Mouse (Mus musculus) left cerebral cortex, adult 18-20 months (tissue): ENCODE results near the gene Vmn1r86. TPM values are rescaled to one million over a fixed set of nuclear protein-coding genes. Genes with fewer than 3 reads are reported as not detected.
"Not testable (repeated sequence)": the region's sequence is repeated elsewhere in the genome, so short reads cannot be mapped to it uniquely, and the experiment has no call there.

Source experiments
- DNase-seq, 2 experiments: peaks; one replicate each; pipeline ENCODE4 v3.0.0; 2021 to 2022; ENCODE audit warnings: low spot score in 2 of 2, mixed read lengths in 1 of 2
- long read RNA-seq, 2 experiments: library from polyadenylated mRNA; stranded (forward); transcript quantifications; one replicate each; pipeline ENCODE4 v2.0.0; 2021
- total RNA-seq, 2 experiments: library from RNA; stranded (reverse); gene quantifications; 2 replicates each; pipeline ENCODE4 v1.2.3; 2021

Gene Vmn1r86
- total RNA-seq = not detected
- long read RNA-seq, experiment 1 = 0 reads
- long read RNA-seq, experiment 2 = 0 reads

DNA sequence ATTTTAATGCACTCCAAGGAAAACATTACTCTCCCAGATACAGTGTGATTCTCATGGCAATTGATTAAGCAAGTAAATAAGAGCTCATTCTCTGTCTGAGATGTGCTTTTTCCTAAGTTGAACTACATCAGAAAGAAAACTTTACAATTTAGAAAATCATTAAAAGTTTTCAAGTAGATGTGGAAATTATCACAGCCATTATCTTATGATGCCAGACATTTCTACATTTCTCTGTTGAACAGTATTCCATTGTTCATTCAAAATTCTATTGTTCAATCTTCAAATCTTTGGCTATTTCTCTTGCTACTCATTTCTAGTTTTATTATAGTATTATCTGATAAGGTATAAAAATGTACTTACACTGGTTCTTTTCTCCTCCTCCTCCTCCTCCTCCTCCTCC is at the start of gene Vmn1r86:
Gene Vmn1r86, minus strand, starts transcription at position 101 of the 400 bp plus-strand sequence.
- no peak for DNase-seq

DNA sequence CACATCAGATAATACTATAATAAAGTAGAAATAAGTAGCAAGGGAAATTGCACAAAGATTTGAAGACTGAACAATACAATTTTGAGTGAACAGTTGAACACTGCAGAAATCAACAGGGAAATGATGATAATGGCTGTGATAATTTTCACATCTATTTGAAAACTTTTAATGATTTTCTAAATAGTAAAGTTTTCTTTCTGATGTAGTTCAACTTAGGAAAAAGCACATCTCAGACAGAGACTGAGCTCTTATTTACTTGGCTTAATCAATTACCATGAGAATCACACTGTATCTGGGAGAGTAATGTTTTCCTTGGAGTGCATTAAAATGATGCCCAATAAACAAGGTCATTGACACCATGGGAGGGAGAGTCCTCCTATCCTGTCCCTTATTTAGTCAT is 39.6 kb upstream of the Vmn1r86 start, which contains the start of gene Vmn1r88:
Gene Vmn1r88, plus strand, starts transcription at position 301 of the 400 bp plus-strand sequence.
- no peak for DNase-seq

DNA sequence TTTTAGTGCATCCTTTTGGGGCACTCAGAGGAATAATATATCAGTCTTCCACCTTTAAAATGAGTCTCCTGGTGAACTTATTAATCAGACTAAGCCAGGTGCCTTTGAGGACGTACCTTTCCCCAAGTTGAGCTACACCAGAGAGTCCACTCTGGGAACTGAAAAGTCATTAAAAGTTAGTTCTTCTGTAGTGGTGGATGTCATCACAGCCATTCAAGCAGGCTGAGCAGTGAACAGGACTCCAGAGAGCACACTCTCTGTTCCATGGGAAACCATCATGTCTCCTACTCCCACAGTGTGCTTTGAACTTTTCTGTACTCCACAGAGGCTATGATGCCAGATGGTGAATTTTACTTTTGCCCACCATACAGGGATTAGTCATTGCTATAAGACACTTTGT is 20.3 kb upstream of the Vmn1r86 start, which contains the start of gene Vmn1r87:
Gene Vmn1r87, minus strand, starts transcription at position 101 of the 400 bp plus-strand sequence.
- DNase-seq = no peak

DNA sequence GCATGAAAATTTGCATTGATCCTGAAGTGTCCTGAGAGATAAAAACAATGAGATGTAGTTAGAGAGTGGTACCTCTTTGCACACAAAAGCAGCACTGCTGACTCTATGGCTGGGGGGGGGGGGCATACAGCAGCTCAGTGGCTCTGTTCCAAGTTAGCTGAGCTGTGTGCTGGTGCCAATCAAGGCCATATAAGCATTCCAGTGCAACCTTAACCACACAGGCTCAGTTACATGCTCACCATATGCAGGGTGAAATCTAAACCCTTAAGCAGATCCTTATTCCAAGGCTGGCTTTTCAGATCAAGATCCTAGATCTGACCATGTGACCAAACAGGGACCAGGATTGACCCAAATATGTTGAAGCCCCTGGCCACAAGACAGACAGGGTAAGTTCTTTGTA is 17.6 kb upstream of the Vmn1r86 start:
- DNase-seq = no peak

DNA sequence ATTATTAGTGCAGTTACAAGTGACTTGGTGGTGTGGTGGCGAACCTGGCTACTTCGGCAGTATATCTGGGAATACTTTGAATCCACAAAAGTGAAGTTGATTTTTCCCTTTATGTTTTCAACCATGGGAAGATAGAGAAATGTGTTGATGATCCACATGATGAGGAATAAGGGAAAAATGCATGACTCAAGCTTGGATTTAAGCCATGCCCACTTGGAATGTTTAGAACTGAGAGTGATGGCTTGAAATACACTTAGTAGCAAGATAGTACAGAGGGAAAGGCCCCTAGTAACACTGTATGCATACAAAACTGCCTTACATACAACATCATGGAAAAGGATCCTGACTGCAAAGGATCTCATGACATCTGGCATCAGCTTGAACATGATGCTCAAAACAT is 12.1 kb upstream of the Vmn1r86 start:
- DNase-seq = no peak

DNA sequence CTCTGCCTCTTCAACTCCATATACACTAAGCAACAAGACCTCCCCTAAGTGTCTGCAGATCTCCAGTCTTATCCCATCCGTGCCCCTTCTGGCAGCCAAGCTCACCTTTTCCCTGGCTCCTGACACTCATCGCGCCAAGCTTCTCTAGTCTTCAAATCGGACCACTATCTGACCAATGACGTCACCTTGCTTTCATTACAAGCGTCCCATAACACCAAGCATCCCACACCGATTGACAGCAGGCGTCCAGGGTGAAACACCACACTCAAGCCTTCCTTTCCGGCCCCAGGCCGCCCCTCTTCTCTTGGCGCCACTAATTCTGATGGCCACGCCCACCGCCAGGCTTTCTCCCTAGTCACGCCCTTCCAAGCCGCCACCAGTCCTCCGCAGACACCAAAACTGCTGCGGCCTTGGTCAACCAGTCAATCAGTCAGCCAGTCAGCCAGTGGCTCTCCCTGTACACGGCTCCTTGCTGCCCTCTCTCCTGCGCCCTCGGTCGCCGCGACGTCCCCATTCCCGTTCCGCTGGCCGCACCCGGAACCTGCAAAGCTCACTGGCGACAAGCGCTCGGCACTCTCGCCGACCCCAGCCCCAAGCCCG is 3.9 kb upstream of the Vmn1r86 start:
- DNase-seq = not testable (repeated sequence)

DNA sequence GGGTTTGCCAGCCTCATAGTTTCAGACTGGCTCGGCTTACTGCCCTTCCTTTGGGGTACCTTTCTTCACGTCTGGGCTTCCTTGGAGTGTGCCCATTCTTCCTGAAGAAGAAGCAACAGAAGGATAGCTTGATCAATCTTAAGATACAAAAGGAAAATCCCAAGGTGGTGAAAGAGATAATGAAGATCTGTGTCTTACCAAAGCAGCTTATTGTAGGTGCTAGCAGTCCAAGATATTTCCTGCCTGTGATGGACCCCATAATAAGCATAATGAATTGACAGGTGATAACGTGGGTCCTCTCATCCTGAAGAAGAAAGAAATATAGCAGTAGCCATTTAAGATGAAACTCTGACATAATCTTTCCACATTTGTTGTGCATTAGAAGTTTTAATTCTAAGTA is 24.6 kb downstream of the Vmn1r86 start, which contains the start of gene Vmn1r85:
Gene Vmn1r85, minus strand, starts transcription at position 101 of the 400 bp plus-strand sequence.
- DNase-seq = no peak

DNA sequence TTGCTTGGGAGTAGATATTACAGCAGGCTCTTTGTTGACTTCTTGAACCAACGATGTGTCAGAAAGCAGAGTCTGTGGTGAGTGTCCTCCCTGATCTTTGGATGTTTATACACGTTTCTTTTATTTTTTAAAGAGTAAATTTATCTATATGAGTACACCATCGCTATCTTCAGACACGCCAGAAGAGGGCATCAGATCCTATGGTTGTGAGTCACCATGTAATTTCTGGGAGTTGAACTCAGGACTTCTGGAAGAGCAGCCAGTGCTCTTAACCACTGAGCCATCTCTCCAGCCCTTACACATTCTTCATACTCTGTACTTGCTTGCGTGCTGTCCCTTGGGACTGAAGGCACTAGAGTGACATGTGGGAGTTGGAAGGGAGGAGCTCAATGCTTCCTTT is 47.4 kb downstream of the Vmn1r86 start:
- DNase-seq = no peak

DNA sequence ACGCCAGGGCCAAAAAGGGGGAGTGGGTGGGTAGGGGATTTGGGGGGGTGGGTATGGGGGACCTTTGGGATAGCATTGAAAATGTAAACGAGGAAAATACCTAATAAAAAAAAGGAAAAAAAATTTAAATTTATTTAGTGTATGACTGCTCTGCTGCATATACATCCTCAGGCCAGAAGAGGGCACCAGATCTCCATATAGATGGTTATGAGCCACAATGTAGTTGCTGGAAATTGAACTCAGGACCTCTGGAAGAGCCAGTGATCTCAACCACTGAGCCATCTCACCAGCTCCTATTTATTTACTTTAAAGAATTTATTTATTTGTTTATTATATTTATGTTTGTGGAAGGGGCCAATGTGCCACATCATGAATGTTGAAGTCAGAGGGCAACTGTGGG is 56.3 kb downstream of the Vmn1r86 start:
- not testable (repeated sequence) for DNase-seq

DNA sequence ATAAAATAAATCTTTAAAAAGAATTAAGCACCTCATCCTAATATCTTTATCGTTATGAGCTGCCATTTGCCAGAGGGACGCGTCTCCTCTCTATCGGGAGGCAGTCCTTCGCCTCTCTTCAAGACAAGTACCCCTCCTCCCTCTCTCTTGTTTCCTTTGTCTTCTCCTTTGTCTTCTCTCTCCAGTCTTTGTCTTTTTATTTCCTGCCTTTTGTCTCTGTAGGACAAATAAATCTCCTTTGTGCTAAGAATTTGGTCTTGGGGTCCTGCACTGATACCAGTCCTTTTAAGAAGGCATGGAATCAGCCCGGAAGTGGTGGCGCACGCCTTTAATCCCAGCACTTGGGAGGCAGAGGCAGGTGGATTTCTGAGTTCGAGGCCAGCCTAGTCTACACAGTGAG is 60.2 kb downstream of the Vmn1r86 start:
- no peak for DNase-seq

DNA sequence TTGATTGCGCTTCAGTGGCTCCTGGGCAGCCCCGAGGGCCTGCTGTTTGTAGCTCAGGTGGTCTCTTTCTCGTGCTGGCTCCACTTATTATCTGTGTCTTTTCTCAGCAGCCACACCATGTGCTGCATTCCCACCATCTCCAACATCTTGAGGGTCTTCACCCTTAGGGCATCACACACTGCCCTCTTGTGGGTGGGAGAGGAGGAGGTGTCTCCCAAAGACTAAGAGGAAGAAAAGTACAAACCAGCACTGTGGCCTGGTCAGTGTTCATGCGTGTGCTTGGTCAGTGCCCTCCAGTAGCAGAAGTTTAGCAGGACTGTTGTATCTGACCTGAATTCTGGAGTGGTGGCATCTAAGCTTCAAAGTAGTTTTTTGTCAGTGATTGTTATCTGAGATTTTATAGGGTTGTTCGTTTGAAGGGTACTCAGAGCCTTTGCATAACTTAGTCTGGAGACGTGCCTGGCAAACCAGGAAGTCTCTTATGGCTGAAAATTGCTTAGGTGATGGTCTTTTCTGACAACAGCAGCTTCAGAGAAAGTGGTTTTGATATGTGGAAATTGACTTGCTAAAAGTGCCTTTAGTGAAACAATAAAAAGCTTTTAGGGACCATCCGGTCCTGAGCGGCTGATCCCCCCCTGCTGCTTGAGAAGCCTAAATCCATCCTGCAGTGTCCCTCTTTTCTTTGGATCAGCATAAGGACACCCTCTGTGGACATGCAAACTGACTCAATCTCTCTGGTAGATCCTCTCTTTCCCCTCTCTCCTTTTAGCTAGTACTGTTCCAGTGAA is 62.6 kb downstream of the Vmn1r86 start:
- no peak for DNase-seq

DNA sequence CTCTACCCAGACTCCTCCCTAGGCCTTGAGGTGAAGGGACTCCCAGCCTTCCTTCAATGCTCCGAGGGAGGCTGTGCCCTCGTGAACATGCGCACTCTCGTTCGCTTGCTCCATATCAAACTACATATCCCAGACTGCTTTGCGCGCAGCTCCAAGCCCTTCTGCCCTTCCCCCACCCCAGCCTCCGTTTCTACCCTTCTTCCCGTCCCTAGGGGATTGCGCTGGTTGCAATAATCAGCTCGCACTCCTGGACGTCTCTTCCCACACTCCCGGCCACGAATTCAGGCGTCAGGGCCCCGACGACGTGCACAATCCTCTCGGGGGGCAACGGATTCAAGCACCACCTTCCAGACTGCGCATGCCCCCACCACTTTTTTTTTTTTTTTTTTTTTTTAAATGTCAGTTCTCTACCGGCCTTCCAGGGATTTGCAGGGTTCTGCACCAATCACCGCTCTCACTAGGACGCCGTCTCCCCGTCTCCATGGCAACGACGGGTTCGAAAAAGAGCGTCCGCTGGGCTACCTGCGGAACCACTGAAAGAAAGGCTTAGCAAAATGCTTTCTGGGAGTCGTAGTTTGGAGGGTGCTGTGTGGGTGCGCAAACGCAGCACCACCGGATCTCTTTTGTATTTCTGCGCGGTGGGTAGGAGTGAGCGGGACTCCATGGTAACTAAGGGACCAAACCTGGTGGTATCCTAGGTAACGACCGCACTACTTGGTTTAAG is 65.3 kb downstream of the Vmn1r86 start, which contains the start of gene Mzf1:
Gene Mzf1, minus strand, starts transcription at position 478 of the 724 bp plus-strand sequence.
- peak; percentile 95 to 97 for DNase-seq

DNA sequence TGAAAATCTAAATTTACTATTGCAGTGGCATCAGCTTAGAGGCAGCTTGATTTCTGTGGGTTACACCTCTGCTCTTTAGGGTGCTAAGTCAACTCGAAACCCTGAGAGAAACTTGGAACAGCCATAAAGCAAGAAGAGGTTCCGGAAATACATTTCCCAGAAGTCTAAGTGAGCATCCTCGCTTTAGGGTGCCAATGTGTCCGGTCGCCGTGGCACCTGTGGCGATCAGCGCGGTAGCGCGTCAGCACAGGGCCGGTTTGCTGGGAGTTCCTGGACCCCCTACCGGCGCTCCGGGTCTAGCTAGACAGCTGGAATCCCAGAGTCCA is 65.8 kb downstream of the Vmn1r86 start:
- DNase-seq = no peak

DNA sequence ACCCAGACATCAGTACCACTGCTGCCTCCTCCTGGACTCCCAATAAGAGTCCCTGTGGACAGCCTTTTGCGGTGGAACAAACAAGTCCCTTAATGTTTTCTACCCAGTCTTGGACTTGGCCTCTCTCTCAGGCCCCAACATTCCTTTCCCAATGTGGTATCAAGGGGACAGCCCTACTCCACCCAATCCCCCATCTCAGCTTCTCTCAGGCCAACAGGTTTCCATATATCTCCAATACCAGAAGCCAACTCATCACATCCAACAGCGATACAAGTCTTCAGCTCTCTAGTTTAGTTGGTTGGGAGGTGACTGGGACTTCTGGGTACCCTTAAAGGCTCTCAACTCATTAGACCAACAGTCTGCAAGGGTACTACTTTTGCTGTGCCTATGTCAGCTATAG is 66.2 kb downstream of the Vmn1r86 start:
- no peak for DNase-seq

DNA sequence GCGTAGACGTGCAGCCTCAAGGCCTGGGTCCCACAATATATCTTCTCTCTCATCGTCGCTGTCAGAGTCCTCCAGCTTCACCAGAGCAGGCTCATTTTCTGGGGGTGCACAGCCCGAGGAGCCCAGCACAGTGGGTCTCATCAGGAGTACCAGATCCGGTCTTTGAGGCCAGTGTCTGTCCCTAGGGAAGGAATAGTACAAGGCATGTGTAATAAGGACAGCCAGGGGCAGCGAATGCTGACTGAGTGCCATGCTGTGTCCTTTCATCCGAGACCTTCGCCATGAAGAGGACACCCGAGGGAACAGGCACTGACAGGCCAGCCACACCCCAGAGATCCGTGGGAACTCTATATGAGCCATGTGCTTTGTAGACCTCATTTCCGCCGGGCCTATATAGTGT is 66.7 kb downstream of the Vmn1r86 start:
- no peak for DNase-seq

Other genes starting within 250 kb of the Vmn1r86 start
- 1 to 10 TPM; 6.2 to 7.4 TPM for gene Zfp128, start 238.7 kb downstream of the Vmn1r86 start, total RNA-seq
- gene Zscan22, start 222.1 kb downstream of the Vmn1r86 start, total RNA-seq = 10 to 100 TPM; 15.7 to 16.2 TPM
- gene Rps5, start 197.6 kb downstream of the Vmn1r86 start, total RNA-seq = 100 to 1,000 TPM; 402 to 450 TPM
- gene Rnf225, start 192.5 kb downstream of the Vmn1r86 start, total RNA-seq = under 1 TPM; 0.59 to 0.60 TPM
- 1 to 10 TPM; 9.4 to 9.6 TPM for gene Zfp324, start 154.1 kb downstream of the Vmn1r86 start, total RNA-seq
- 1 to 10 TPM; 7.9 to 8.1 TPM for gene Zfp446, start 142.1 kb downstream of the Vmn1r86 start, total RNA-seq
- under 1 TPM in 1 of 2 experiments, not detected in 1; 0.28 TPM for gene Slc27a5, start 121.7 kb downstream of the Vmn1r86 start, total RNA-seq
- 100 to 1,000 TPM; 206 to 207 TPM for gene Trim28, start 120.8 kb downstream of the Vmn1r86 start, total RNA-seq
- gene Zbtb45, start 109.9 kb downstream of the Vmn1r86 start, total RNA-seq = 10 to 100 TPM; 35.3 to 38.3 TPM
- 100 to 1,000 TPM; 132 to 156 TPM for gene Chmp2a, start 85.1 kb downstream of the Vmn1r86 start, total RNA-seq
- 100 to 1,000 TPM; 234 to 240 TPM for gene Ube2m, start 81.6 kb downstream of the Vmn1r86 start, total RNA-seq
- 10 to 100 TPM in 1 of 2 experiments, 1 to 10 TPM in 1; 9.4 to 10.0 TPM for gene Mzf1, start 65.2 kb downstream of the Vmn1r86 start, total RNA-seq
- gene Vmn1r85, start 24.7 kb downstream of the Vmn1r86 start, total RNA-seq = not detected
- gene Vmn1r87, start 20.2 kb upstream of the Vmn1r86 start, total RNA-seq = not detected
- under 1 TPM; 0.05 to 0.14 TPM for gene Vmn1r88, start 39.7 kb upstream of the Vmn1r86 start, total RNA-seq
- not detected for gene Vmn1r89, start 93.1 kb upstream of the Vmn1r86 start, total RNA-seq
- 1 to 10 TPM; 8.3 to 9.2 TPM for gene Lig1, start 157.4 kb upstream of the Vmn1r86 start, total RNA-seq
- gene Zswim9, start 158.8 kb upstream of the Vmn1r86 start, total RNA-seq = 10 to 100 TPM; 16.2 to 17.1 TPM
- under 1 TPM; 0.45 to 0.49 TPM for gene Pla2g4c, start 204.7 kb upstream of the Vmn1r86 start, total RNA-seq